Mouse (Mus musculus): ENCODE measurements around the gene Pik3r4.
"Not testable (repeated sequence)": the region's sequence is repeated elsewhere in the genome, so short reads cannot be mapped to it uniquely, and the experiment has no call there.

Pik3r4 gene

DNA sequence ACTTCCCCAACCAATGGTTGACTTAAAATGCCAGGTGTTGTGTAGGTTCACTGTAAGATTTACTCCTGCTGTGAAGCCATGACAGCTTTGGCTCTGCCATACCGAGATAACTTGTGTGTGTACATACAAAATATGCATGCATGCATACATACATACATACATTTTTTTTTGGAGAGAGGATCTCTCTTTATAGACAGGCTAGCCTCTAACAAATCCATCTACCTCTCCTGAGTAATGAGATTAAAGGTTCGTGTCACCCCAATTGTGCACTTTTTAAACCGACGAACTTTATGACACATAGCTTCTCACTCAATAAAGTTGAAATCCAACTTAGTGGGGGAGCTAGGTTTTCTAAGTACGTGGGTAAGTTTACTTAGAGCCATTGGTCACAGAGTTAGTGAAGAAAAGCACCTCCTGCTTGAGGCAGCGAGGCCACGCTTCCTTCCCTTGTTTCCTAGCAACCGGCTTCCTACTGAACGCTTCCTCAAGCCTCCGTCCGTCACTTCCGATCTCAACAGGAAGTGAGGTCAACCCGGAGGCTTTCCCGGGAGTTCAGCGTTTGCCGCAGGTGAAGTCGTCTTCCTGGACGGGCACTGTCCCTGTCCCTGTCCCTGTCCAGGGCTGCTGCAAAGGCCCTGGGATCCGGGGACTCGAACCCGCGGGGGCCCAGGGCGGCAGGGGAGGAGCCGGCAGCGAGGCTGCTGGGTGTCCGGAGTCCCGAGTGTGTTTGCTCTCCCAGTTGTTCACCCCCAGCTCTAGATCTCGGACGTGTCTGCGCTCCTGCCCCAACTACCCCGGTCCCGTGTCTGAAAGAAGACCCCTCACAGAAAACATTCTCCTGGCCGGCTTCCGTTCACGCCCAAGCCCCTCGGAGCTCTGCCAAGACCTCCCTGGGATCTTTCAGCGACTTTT lies at the start of gene Pik3r4:
Gene Pik3r4, plus strand, starts transcription at position 519 of the 912 bp plus-strand sequence.
- peak; percentile 71 to 73 for DNase-seq (ENCODE audit: low spot score in 2 of 2)

DNA sequence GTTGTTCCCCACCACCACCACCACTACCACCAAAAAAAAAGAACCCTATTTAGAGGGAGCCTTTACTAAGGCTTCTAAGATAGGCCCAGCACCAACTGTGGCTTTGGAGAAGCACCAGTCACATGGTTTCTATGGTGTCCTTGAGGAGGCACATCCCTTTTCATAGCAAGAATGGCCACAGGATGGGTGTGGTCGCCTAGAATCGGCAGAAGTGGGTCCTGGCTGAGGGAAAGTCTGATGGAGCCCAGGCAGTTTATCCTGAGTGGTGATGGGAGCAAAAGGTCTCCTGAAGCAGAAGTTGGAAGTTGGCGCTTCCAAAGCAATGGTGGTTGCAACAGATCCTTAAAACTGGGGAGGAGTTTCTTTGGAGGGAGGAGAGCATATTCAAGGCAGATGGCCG lies 43.9 kb upstream of the Pik3r4 start:
- no peak for DNase-seq (ENCODE audit: low spot score in 2 of 2)

DNA sequence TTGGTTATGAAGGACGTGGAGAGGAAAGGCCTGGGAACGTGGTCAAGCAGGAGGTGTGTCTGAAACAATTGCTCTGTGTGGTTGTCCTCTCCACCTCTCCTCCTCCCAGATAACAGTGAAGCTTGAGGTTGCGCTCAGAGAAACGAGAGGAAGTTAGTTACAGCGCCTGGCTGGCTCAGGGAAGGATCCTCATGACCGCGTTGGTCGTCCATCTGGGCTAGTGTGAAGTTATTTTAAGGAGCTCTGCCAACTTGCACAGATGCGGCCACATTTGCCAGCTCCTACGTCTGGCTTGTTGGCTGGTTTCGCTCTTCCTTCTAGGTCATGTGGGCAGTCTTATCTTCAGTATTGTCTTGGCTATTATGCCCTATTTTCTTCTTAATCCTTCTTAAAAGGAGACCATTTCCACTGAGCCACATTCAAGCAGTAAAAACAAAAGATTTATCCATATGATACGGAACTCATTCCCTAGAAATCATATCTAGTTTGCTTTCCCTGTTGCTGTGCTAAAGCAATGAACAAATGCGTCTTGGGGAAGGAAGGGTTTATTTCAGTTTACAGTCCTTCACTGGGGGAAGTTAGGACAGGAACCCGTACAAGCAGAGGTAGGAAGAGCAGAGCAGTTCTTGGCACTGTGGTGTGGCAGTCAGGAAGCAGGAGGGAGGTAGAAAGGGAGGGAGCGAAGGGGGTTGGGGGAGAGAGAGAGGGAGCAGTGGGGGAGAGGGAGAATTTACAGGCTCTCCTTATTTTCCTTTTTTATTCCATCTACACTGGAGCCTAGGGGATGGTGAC lies 30.6 kb upstream of the Pik3r4 start:
- DNase-seq (ENCODE audit: low spot score in 2 of 2): no peak

DNA sequence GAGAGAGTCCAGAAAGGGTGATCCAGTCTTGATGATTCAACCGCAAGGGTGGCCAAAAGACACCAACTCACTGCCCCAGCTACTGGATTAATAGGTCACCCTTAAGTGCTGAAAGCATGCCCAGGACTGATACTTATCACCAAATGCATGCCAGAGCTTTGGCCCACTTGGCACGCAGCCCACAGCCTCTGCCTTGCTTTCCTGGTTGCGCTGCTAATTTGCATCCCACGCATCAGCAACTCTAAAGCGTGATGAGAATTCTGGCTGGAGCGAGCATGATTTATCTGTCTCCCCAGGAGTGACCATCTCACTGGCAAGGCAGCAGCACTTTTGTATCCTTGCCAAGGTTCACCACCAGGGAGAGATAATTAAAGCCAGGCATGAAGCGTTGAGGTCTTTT lies 29.9 kb upstream of the Pik3r4 start:
- no peak for DNase-seq (ENCODE audit: low spot score in 2 of 2)

DNA sequence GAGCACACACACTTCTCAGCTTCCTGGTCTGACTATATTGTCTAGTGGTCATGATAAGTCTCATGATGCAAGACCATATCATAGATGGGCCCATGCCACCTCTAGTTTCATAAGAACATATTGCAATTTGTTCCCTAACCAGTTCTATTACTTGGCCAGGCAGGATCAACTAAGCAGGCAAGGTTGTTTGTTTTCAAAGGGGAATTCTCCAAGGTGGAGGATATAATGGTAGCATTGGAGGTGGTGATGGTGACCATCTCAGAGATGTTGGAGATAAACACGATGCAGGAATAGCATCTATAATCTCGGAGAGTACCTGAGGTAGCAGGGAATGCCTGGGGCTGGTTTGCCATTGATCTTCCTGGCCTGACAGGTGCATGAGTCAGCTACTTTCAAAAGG lies 26.8 kb upstream of the Pik3r4 start:
- DNase-seq (ENCODE audit: low spot score in 2 of 2): no peak

DNA sequence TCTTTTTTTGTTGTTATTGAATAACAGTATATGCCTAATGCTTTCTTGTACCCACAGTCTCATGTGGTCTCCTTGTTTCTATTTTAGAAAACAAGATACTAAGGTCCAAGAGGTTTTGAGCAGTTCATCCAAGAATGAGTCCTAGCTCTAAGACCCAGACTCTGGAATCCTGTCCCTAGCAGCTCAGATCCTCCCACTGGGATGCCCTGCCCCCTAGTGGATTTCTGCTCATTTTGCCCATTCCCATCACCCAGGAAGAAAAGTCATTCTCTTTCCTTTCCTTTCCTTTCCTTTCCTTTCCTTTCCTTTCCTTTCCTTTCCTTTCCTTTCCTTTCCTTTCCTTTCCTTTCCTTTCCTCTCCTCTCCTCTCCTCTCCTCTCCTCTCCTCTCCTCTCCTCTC lies 25.5 kb upstream of the Pik3r4 start:
- DNase-seq (ENCODE audit: low spot score in 2 of 2): not testable (repeated sequence)

DNA sequence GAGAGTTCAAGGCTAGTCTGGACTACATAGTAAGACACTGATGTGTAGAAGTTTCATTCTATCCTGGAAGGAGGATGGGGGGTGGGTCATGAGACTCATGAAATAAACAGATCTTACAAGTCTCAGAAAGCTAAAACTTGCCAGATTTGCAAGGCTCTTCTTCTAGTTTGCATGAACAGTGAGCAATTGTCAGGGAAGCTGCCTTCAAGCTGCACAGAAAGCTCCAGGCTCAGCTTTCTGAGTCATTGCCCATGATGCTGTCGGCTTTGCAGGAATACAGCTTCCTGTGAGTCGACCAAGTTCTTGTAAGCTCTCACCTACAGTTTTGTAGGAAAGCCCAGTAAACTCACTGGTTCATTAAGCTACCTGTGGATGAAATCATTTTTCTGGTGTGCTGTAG lies 8.8 kb upstream of the Pik3r4 start:
- no peak for DNase-seq (ENCODE audit: low spot score in 2 of 2)

DNA sequence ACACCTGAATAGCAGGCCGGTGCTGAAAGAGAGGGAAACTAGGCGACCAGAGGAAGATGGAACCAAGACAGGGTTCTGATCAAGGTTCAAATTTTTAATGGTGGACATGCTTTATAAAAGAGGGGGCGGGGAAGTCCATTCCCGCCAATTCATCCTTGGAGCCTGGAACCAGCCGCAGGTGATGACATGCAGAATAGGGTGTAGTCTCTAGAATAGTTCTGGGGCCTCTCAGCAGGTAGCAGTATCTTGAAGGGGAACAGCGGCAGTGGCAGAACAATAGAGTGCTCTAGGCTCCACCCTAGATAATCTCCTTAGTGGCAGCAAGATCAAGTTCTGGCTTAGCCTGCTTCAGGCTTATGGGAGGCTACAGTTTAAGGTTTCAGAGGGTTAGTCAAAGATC lies 1.4 kb upstream of the Pik3r4 start:
- not testable (repeated sequence) for DNase-seq (ENCODE audit: low spot score in 2 of 2)

DNA sequence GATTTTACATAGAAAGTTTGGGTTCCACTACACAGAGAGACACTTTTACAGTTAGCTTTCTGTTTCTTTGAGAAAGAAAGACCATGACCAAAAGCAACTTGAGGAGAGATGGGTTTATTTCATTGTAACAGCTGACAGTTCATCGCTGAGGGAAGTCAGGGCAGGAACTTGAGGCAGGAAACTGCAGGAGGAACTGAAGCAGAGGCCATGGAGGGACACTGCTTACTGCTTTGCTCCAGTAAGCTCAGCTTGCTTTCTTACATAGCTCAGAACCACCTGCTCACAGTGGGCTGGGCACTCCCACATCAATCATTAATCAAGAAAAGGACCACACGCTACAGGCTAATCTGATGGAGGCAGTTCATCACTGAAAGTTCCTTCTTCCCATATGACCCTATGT lies 13.4 kb downstream of the Pik3r4 start:
- peak in 1 of 2 experiments; percentile 28 for DNase-seq (ENCODE audit: low spot score in 2 of 2)

DNA sequence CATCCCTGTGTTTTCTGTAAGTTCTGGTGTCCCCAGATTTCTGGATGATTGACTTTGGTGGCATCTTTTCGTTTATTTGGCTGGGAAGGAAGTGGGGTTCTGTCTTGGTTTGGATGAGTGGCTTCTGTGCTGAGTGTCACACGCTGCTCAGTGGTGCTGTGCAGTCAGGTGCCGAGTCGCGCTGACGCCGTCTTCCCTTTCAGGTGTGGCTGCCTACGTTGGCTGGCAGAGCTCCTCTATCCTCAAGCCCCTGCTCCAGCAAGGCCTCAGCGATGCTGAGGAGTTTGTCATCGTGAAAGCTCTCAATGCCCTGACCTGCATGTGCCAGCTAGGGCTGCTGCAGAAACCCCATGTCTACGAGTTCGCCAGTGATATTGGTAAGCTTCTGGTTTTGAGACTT lies 15.4 kb downstream of the Pik3r4 start:
- peak in 1 of 2 experiments; percentile 52 for DNase-seq (ENCODE audit: low spot score in 2 of 2)

DNA sequence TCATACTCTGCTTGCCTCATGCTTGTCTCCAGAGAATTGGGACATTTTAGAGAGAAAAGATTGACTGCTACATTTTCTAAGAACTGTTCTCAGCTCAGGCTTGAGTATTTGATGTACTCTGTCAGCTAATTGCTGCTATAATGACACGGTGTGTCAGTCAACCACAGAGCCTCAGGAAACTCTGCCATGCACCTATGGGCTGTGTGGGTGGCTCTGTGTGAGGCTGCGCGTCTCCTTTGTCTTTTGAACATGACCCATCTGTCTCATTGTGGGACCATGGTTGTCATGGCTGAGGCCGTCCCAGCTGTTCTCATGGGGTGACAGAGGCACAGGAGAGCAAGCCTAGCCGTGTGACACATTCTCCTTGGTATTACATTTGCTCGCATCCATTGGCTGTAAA lies 17.1 kb downstream of the Pik3r4 start:
- DNase-seq (ENCODE audit: low spot score in 2 of 2): peak in 1 of 2 experiments; percentile 24

DNA sequence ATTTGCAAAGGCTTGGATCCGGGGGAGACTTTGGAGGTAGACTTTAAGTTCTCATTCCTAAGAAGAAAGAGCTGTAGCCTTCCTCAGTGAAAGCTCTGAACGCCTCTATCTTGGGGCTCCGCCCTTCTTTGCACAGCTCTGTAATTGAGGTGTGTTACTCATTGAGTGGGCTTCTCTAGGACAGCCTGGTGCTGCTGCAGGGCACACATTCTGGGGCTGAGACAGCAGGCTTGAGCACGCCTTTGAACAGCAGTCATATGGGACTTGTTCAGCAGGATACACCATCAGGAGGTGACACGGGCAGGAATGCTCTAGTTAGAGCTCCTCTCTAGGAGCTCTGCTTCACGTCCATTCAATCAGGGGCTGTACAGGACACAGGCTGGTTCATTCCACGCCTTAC lies 22.5 kb downstream of the Pik3r4 start:
- DNase-seq (ENCODE audit: low spot score in 2 of 2): no peak

DNA sequence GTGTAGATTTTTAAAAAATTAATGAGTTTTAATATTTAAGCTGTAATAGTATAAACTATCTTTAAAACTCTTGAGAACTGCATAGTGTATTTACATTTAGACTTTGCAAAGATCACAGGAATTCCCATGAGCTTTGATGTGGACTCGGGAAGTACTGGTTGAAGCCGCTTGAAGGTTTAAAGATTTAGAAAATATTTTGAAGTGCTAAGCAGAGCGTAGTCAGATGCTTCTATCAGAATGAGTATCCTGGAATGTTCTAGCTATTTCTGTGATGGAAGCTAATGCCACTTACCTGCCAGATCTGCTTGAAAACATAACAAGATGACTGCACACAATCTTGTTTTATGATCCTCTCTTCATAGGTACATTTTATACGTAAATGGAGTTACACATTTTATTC lies 28.1 kb downstream of the Pik3r4 start:
- DNase-seq (ENCODE audit: low spot score in 2 of 2): no peak

DNA sequence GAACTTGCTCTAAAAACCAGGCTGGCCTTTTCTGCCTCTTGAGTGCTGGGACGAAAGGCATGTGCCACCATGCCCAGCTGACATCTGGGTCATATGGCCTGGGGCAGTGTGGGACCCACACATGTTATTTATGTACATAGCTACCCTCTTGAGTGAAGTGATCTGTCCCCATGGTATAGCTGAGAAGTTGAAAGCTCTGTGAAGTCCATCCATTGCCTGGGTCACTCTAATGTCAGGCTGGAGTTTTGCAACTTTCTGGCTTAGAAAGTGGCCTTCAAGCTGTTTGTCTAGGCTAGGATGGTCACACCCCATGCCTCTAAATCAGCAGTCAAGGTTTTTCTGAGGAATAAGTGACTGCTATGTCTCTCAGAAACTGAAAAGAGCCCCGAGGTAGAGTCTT lies 29.3 kb downstream of the Pik3r4 start:
- no peak for DNase-seq (ENCODE audit: low spot score in 2 of 2)

DNA sequence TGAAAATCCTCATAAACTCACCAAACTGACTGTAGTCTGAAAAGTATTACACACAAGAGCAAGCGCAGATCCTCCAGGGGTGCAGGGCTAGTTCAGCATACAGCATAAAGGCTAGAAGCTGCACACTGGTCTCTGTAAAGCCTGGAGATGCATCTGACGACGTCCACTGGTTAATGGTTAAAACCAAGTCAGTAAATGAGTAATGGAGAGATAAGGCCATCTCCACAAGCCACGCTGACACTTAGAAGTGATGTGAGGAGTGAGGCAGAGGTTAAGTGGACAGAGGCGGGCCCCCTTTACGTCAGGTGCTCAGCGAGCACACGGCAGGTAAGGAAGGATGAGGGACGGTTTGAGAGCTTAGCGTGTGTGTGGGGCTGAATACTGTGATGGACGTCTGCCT lies 33.2 kb downstream of the Pik3r4 start:
- no peak for DNase-seq (ENCODE audit: low spot score in 2 of 2)

DNA sequence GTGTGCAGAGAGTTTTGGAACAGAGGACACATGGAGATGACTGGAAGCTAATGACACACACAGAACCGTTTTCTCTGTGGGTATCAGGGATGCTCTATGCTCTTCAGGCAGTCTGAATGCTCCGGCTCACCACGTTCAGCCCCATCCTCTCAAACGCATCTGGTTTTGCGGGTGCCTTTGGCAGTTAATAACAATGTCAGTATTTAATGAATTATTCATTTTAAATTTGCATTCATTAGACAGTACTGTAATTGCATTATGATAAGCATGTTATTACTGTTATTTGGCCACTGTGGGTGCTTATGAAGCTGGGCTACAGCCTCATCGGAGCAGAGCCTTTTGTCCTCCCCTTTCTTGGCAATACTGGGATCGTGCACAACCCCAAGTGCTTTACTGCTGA lies 38.6 kb downstream of the Pik3r4 start:
- DNase-seq (ENCODE audit: low spot score in 2 of 2): no peak

DNA sequence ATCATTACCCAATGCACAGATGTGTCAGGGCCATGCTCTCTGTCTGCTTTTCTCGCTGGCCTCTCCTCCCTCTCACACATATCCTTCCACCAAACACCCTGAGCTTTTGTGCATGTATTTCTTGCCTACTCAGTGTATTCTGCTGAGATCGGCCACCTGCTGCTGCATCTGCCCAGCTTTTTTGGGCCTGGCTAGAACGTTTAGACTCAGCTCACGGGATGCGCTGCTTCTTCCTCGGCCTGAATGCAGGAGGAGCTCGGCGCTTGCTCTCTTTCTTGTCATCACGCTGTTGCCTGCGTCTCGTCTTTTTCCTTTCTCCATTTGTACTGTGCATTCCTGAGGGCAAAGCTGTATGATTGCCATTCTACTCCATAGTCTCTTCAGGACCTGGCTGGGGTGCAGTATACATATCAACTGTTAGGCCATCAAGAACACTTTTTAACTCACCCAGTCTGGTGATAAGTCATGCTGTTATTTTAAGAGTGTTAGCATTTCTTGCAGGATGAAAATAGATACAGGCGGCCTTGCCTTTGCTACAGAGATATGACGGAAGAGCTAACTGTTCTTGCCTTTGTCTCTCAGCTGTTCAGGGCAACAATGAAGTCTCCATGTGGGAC lies 41.9 kb downstream of the Pik3r4 start:
- no peak for DNase-seq (ENCODE audit: low spot score in 2 of 2)

DNA sequence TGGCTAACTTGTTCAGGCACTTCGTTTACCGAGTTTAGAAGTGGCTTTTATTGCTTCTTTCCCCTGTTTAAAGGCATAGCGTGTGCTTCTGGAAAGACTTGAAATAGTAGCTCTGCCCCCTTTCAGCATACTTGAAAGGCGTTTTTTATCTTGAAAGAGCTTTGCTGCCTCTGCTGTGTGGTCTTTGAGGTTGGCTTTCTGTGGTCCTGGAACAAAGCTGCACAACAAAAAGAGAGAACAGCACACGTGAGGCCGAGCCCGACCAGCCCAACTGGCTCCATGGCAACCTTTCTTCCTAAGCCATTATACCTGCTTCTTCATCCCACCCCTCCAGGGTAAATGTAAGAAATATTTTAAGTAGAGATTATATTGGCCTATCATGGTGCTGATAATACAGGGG lies 46.7 kb downstream of the Pik3r4 start:
- no peak for DNase-seq (ENCODE audit: low spot score in 2 of 2)

DNA sequence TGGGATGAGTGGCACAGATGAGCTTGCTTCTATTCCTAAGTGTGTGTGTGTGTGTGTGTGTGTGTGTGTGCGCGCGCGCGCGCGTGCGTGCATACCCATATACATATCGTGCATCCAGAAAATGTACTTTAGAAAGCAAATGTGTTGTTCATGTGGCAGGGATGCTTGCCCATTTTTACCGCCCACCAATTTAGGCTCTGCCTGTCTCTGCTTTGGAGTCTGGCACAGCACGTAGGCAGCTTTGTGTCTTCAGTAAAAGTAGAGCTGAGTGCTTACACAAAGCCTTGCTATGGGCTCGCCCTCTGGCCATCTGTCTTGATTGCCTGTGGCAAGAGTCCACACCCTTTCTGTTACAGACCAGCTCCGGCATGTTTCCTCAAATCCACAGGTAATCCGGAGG lies 49.7 kb downstream of the Pik3r4 start:
- no peak for DNase-seq (ENCODE audit: low spot score in 2 of 2)

DNA sequence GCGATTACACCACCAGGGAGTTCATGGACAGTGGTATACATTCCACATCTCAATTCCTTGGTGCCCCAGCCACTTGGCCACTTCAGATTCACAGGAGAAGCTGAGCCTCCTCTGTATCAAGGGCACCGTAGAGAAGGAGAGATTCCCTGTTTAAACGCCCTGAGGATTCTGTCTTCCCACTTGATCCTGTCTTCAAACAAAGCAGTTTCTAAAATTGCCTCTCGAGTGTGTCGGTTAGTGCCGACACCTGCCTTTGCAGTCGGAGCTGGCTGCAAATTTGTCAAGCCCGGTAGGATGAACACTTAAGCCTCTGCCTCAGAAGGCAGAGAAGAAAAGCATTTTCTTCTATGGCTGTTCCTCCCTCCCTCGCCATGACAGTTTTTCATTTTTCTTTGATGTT lies 50.3 kb downstream of the Pik3r4 start:
- DNase-seq (ENCODE audit: low spot score in 2 of 2): no peak

DNA sequence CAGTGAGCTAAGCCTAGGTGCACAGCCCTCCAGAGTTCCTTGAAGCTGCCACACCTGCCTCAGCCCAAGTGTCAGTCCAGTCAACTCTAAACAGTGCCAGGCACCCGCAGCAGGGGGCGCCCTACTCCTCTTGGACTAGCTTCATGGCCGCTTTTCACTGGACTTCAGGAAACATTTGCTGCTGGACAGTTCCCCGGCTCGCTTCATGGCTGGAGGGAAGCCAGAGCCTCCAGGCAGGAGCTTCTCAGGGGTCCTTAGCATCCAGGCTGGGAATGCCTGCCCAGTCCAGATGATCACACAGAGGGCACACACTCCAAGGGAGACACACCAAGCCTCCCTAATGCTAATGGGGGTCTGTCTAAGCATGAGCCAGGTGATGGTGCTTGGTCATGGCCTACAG lies 51.1 kb downstream of the Pik3r4 start:
- DNase-seq (ENCODE audit: low spot score in 2 of 2): peak in 1 of 2 experiments; percentile 32

DNA sequence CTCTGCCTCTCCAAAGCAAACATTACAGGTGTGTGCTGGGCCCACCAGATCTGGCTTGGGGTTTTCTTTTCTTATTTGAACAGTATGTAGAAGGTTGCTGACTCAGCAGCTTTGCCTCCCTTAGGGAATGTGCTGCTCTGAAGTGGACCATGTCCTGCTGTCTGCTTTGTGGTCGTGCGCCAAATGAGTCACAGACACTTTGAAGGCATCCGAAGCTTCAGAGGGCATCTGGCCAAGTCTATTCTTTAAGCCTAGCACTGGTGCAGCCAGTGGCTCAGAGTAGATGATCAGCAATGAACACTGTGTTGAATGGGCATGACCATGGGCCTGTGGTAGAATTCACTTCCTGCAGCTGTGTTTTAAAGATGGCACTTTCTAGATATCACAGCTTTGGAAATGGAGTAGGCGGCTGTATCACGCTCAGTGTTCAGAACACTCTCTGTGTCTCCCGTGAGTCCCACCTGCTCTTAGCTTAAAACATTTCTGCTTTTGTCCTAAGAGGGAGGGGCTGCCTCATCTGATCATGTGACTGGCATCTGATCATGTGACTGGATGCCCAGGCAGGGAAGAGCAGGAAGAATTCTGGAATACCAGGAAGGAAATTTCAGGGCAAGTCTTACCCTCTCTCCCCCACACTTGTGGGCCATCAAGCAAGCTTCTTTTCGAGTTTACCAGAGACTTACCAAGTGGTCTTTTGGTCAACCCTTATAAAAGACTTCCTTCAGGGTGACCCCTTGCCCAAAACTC lies 54.2 kb downstream of the Pik3r4 start:
- no peak for DNase-seq (ENCODE audit: low spot score in 2 of 2)

All from natural killer cell, adult 2 months (primary cell).